Mouse (Mus musculus) stomach, embryonic 16.5 days (tissue): ENCODE results near the gene Hpse2. TPM values are rescaled to one million over a fixed set of nuclear protein-coding genes. Genes with fewer than 3 reads are reported as not detected.

Experiments
- ATAC-seq: fragments of 200-750 bp; cut with Nextera tagmentation; 2 replicates; pipeline ENCODE4 v1.8.0; 2017; ENCODE audit warnings: moderate number of reproducible peaks, moderate TSS enrichment; ENCODE audit not compliant: insufficient read depth, low FRiP score
- H3K27ac ChIP-seq: fragments of 300-500 bp; sonication (generic); 2 replicates; pipeline ENCODE4 v1.5.1; 2014; ENCODE audit warnings: low read length
- H3K27me3 ChIP-seq: fragments of 300-500 bp; sonication (generic); 2 replicates; pipeline ENCODE4 v1.6.1; 2014; ENCODE audit warnings: low read length, control low read depth, mixed read lengths; ENCODE audit not compliant: control insufficient read depth, insufficient read depth
- H3K36me3 ChIP-seq: fragments of 300-500 bp; sonication (generic); 2 replicates; pipeline ENCODE4 v1.6.1; 2014; ENCODE audit warnings: low read length; ENCODE audit not compliant: control insufficient read depth, insufficient read depth
- H3K4me1 ChIP-seq: fragments of 300-500 bp; sonication (generic); 2 replicates; pipeline ENCODE4 v1.6.1; 2014; ENCODE audit warnings: low read length, control low read depth, mixed read lengths; ENCODE audit not compliant: control insufficient read depth, insufficient read depth
- H3K4me2 ChIP-seq: fragments of 300-500 bp; sonication (generic); 2 replicates; pipeline ENCODE4 v1.6.1; 2014; ENCODE audit warnings: low read depth, low read length, mixed read lengths
- H3K4me3 ChIP-seq: fragments of 300-500 bp; sonication (generic); replicated peaks from 2 replicates; pipeline ENCODE4 v1.5.1; 2014; ENCODE audit warnings: mild to moderate bottlenecking, low read length
- H3K9ac ChIP-seq: fragments of 300-500 bp; sonication (generic); 2 replicates; pipeline ENCODE4 v1.6.1; 2014; ENCODE audit warnings: low read length
- H3K9me3 ChIP-seq: fragments of 300-500 bp; sonication (generic); replicated peaks from 2 replicates; pipeline ENCODE4 v1.6.1; 2016; ENCODE audit warnings: low read length, control low read depth; ENCODE audit not compliant: control insufficient read depth
- WGBS: fragments of 180-500 bp; shearing (Covaris S2); extraction: QIAGEN DNeasy Blood & Tissue Kit; methylation state at CpG from one replicate; pipeline ENCODE4 v1.1.7; 2014; 5-methylcytosine and 5-hydroxymethylcytosine counted together
- polyA plus RNA-seq: library from polyadenylated mRNA; unstranded; fragments of >200 nt; fragmentation: Nextera tagmentation; extraction: Ambion mirVana; gene quantifications from 2 replicates; pipeline ENCODE4 v1.2.1, GENCODE M21; 2015

The Hpse2 gene
- polyA plus RNA-seq, 1 experiment from 2014 or later = 6.6 TPM

DNA sequence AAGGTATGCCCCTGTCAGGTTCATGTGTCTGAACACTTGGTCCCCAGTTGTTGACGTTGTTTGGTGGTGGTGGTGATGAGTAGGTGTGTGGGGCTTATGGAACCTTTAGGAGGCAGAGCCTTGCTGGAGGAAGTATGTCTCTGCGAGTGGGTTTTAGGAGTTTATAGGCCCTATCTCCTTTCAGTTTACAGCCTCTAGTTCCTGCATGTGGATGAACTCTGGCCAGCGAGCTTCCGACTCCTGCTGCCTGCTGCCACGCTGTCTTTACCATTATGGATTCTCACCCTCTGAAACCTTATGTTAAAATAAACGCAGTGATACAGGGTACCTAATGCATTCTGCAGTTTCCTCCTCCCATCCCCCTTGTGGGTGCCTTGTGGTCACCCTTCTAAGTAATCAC, 648.4 kb downstream of the Hpse2 start:
- ATAC-seq = no peak
- Histone ChIP-seq H3K27ac (no peak overlapping the region), H3K9ac (no peak overlapping the region), H3K9me3 (no peaks in the 10 kb centered on the region), H3K4me3 (no peak overlapping the region), H3K27me3 (no peaks in the 10 kb centered on the region), H3K4me1 (peaks cover 6% of the 10 kb centered on the region; the same call in 1 of the 2 replicates), H3K36me3 (no peaks in the 10 kb centered on the region), H3K4me2 (no peak overlapping the region)
- 76% methylated on average over 6 of the region's 6 CpGs for WGBS

DNA sequence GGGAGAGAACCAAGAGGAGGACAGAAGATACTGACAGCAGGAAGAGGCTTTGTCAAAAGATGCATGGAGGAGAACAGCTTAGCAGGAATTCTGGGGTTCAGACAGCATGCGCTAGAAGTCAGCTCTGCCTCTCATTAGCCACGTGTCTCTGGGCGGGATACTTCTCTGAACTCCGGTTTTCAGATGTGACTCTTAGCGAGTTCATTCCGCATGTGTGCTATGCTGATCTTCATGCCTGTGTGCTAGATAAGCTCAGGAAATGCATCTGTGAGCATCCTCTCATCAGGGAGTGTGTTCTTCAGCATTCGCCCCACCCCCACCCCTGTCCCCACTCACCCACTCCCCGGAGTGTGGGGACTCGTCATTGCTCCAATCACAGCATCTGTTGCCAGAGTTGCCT, 650.4 kb downstream of the Hpse2 start:
- Histone ChIP-seq H3K27me3 (no peaks in the 10 kb centered on the region), H3K4me1 (peaks cover 6% of the 10 kb centered on the region; the same call in 1 of the 2 replicates), H3K36me3 (no peaks in the 10 kb centered on the region), H3K9ac (no peak overlapping the region), H3K4me3 (no peak overlapping the region), H3K27ac (no peak overlapping the region), H3K9me3 (no peaks in the 10 kb centered on the region), H3K4me2 (no peak overlapping the region)
- ATAC-seq = no peak
- WGBS = 67% methylated on average over 9 of the region's 9 CpGs

Other genes with a start within 250 kb of the Hpse2 start
- gene Cnnm1, start 52.1 kb upstream of the Hpse2 start, polyA plus RNA-seq = 0.32 and 0.76 TPM in 2 replicates
- gene Got1, start 136.2 kb upstream of the Hpse2 start, polyA plus RNA-seq = 34.6 and 42.3 TPM in 2 replicates
- 7.2 and 11.1 TPM in 2 replicates for gene Nkx2-3, start 224.0 kb upstream of the Hpse2 start, polyA plus RNA-seq